Mouse (Mus musculus) hindbrain, embryonic 12.5 days (tissue): ENCODE data around the gene Gpr84. TPM values are rescaled to one million over a fixed set of nuclear protein-coding genes. Genes with fewer than 3 reads are reported as not detected.
A peak's percentile ranks its signal among the peaks of the same experiment; 100 is the strongest.

ENCODE experiments used
- ATAC-seq: fragments of 200-750 bp; cut with Nextera tagmentation; 2 replicates; pipeline ENCODE4 v1.8.0; 2017; ENCODE audit warnings: moderate TSS enrichment; ENCODE audit not compliant: low FRiP score
- H3K27ac ChIP-seq: fragments of 300-500 bp; sonication (generic); 2 replicates; pipeline ENCODE4 v1.5.1; 2016; ENCODE audit warnings: mild to moderate bottlenecking
- H3K27me3 ChIP-seq: fragments of 300-500 bp; sonication (generic); 2 replicates; pipeline ENCODE4 v1.6.1; 2016; ENCODE audit warnings: mild to moderate bottlenecking
- H3K36me3 ChIP-seq: fragments of 300-500 bp; sonication (generic); 2 replicates; pipeline ENCODE4 v1.6.1; 2016; ENCODE audit warnings: mild to moderate bottlenecking
- H3K4me1 ChIP-seq: fragments of 300-500 bp; sonication (generic); 2 replicates; pipeline ENCODE4 v1.6.1; 2016
- H3K4me2 ChIP-seq: fragments of 300-500 bp; sonication (generic); replicated peaks from 2 replicates; pipeline ENCODE4 v1.6.1; 2016; ENCODE audit warnings: mild to moderate bottlenecking
- H3K4me3 ChIP-seq: fragments of 300-500 bp; sonication (generic); 2 replicates; pipeline ENCODE4 v1.5.1; 2016; ENCODE audit warnings: mild to moderate bottlenecking
- H3K9ac ChIP-seq: fragments of 300-500 bp; sonication (generic); 2 replicates; pipeline ENCODE4 v1.6.1; 2016; ENCODE audit warnings: mild to moderate bottlenecking, moderate library complexity
- H3K9me3 ChIP-seq: fragments of 300-500 bp; sonication (generic); replicated peaks from 2 replicates; pipeline ENCODE4 v1.6.1; 2016; ENCODE audit warnings: mild to moderate bottlenecking
- WGBS: fragments of 180-500 bp; shearing (Covaris S2); methylation state at CpG from one replicate; pipeline ENCODE4 v1.1.7; 2016; 5-methylcytosine and 5-hydroxymethylcytosine counted together
- polyA plus RNA-seq: library from polyadenylated mRNA; unstranded; fragments of >200 nt; fragmentation: Nextera tagmentation; extraction: Ambion mirVana; gene quantifications from 2 replicates; pipeline ENCODE4 v1.2.1, GENCODE M21; 2016

The Gpr84 gene
- polyA plus RNA-seq, 1 experiment from 2014 or later = 0.36 TPM

DNA sequence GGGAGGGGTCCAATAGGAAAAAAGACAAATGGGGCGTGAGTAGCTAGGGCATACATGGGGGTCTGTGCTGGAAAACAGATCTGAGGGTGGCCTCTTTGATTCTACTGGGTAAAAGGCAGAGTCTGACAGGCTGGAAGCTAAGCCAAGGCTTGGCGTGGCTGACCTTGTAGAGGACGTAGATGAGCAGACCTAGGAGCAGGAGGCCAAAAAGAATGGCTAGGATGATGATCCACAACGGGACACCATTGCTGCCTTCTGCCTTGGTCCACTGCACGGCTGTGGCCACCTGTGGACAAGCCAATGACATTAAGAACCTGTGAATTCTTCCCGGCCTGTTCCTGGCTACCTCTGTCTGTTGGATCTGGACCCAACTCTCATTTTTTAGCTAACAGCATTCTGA, 35.4 kb upstream of the Gpr84 start:
- peaks cover 19% of the 10 kb centered on the region for H3K36me3 ChIP-seq
- H3K27me3 ChIP-seq = peaks cover 13% of the 10 kb centered on the region
- no peak overlapping the region for H3K9ac ChIP-seq
- no peak overlapping the region for H3K4me2 ChIP-seq
- no peak for ATAC-seq
- WGBS = 88% methylated on average over 6 of the region's 6 CpGs
- peaks cover 11% of the 10 kb centered on the region for H3K4me1 ChIP-seq
- no peak overlapping the region for H3K4me3 ChIP-seq
- H3K9me3 ChIP-seq = no peaks in the 10 kb centered on the region
- no peak overlapping the region for H3K27ac ChIP-seq

DNA sequence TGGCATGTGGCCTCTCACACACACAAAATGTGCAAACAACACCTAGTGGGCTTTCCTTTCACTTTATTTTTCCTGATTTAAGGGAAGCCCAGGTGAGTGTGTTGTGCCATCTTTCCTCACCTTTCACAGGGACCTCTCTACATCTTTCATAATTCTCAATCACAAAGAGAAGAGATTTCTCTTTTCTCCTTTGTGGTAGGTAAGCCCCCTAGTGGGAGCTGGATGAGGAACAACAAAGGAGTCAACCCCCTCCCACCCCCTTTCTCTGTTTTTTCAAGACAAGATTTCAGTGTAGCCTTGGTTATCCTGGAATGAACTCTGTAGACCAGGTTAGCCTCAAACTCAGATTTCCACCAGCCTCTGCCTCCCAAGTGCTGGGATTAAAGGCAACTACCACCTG, 33.1 kb upstream of the Gpr84 start:
- peaks cover 8% of the 10 kb centered on the region; the same call in 1 of the 2 replicates for H3K36me3 ChIP-seq
- H3K9ac ChIP-seq = no peak overlapping the region
- peaks cover 29% of the 10 kb centered on the region for H3K4me1 ChIP-seq
- no peak overlapping the region for H3K27ac ChIP-seq
- H3K4me2 ChIP-seq = no peak overlapping the region
- peaks cover 31% of the 10 kb centered on the region for H3K27me3 ChIP-seq
- no peaks in the 10 kb centered on the region for H3K9me3 ChIP-seq
- no peak for ATAC-seq
- no peak overlapping the region for H3K4me3 ChIP-seq

DNA sequence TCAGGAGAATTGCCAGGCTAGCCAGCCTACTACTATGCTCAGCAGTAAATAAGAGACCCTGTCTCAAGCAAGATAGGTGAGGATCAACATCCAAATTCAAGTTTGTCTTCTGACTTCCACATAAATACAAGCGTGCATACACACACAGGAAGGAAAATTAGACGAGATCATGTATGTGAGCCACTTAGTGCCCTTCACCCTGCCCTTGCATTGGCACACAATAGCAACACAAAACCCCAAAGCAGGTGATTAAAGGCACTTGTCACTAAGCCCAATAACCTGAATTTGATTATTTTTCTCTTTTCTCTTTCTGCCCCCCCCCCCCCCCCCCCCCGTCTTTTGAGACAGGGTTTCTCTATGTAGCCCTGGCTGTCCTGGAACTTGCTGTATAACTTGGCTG, 32.6 kb upstream of the Gpr84 start:
- H3K4me3 ChIP-seq = no peak overlapping the region
- peaks cover 37% of the 10 kb centered on the region for H3K27me3 ChIP-seq
- H3K4me1 ChIP-seq = peaks cover 29% of the 10 kb centered on the region
- H3K9me3 ChIP-seq = no peaks in the 10 kb centered on the region
- H3K36me3 ChIP-seq = peaks cover 7% of the 10 kb centered on the region; the same call in 1 of the 2 replicates
- WGBS = 76% methylated on average over 2 of the region's 3 CpGs
- H3K27ac ChIP-seq = no peak overlapping the region
- H3K9ac ChIP-seq = no peak overlapping the region
- no peak overlapping the region for H3K4me2 ChIP-seq
- ATAC-seq = no peak

DNA sequence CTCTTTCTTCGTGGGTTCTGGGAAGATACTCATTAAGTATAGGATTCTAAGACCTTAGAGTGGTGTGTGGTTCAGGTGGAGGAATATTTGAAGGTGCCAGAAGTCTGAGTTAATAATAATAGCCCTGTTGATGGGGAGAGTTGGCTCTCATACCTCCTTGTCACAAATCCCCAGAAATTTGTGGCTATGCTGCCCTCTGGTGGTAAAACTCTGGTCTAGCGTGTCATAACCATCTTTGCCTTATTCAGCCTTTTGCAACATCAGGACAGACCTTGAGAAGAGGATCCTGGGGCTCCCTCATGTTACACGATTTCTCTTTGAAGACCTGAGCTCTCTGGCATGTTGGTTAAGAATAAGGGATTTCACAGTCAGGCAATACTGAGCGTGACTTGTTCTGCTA, 32.0 kb upstream of the Gpr84 start:
- peaks cover 29% of the 10 kb centered on the region for H3K4me1 ChIP-seq
- no peak overlapping the region for H3K4me3 ChIP-seq
- no peak for ATAC-seq

DNA sequence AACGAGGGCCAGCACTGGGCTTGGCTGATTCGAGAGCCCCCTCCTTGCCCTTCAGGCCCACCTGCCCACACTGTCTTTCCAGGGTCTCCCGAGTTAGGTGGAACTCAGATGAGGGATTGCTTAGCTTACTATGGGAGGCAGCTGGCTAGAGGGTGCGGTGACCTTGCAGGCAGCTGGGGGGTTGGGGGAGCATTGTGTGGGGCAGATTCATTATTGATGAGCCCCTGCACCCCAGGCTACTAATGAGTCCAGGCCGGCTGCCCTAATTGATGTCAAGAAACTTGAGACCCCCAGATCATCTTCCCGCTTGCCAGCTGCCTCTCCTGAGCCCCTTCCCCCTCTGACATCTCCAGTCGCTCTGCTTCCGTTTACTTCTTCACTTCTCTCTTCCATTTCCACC, 31.1 kb upstream of the Gpr84 start:
- 27% methylated on average over 8 of the region's 8 CpGs for WGBS
- Histone ChIP-seq H3K4me2 (0 out of 2 replicates have a peak overlapping the region, but pooled peaks have one; percentile 2), H3K4me1 (peaks cover 32% of the 10 kb centered on the region), H3K4me3 (no peak overlapping the region), H3K27me3 (peaks cover 38% of the 10 kb centered on the region), H3K9ac (no peak overlapping the region), H3K9me3 (no peaks in the 10 kb centered on the region), H3K27ac (peak overlapping the region; percentile 3; the same call in 1 of the 2 replicates), H3K36me3 (peaks cover 7% of the 10 kb centered on the region; the same call in 1 of the 2 replicates)
- no peak for ATAC-seq

More for the DNA sequence above, 32.0 kb upstream of the Gpr84 start:
- peaks cover 38% of the 10 kb centered on the region for H3K27me3 ChIP-seq
- 18% methylated on average over 4 of the region's 4 CpGs for WGBS
- H3K4me2 ChIP-seq = no peak overlapping the region
- no peak overlapping the region for H3K9ac ChIP-seq
- no peak overlapping the region for H3K27ac ChIP-seq
- H3K9me3 ChIP-seq = no peaks in the 10 kb centered on the region
- peaks cover 7% of the 10 kb centered on the region; the same call in 1 of the 2 replicates for H3K36me3 ChIP-seq

DNA sequence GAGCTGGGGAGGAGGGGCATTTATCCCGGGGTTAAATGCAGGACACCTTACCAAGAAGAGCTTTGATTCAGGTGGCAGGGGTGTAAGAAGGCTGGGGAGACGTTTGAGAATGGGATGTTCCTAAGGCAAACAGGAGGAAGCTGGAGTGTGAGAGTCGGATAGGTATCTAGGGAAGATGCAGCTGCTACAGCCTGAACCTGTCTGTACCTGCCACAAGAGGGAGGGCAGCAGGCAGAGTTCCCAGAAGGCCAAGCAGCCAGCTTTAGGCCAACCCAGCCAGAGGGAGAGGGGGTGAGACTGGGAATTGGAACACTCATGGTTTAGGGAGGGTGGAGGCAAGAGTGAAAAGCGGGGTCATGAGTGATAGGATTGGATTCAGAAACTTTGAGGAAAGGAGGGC, 30.4 kb upstream of the Gpr84 start:
- Histone ChIP-seq H3K9ac (no peak overlapping the region), H3K27ac (no peak overlapping the region; the same call in 1 of the 2 replicates), H3K9me3 (no peaks in the 10 kb centered on the region), H3K36me3 (peaks cover 7% of the 10 kb centered on the region; the same call in 1 of the 2 replicates), H3K4me3 (peak overlapping the region; percentile 54), H3K27me3 (peaks cover 38% of the 10 kb centered on the region), H3K4me2 (peak overlapping the region; percentile 63), H3K4me1 (peaks cover 33% of the 10 kb centered on the region)
- ATAC-seq = no peak
- WGBS = 27% methylated on average over 4 of the region's 4 CpGs

DNA sequence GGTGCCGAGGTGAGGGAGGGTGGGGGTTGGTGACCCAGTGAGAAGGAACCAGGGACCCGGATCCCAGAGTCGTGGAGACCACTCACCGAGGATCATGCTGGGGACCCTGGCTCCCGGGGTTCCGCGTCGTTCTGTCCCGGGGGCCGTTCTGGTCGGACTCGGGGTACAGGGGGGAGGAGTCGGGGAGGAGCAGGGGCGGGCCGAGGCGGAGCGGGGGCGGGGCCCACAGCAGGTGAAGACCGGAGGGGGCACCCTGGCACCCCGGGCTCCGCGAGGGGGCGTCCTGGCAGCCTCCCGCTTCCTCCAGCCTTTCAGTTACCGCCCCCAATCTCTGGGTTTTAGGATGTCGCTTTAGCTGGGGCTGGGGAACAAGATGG, 29.5 kb upstream of the Gpr84 start, which contains the start of gene Zfp385a:
TSS of gene Zfp385a (minus strand) at position 133 of the 377 bp plus-strand sequence.
- ATAC-seq = peak; percentile 53
- peak within 1 kb of the TSS; percentile 19 for H3K27ac ChIP-seq

DNA sequence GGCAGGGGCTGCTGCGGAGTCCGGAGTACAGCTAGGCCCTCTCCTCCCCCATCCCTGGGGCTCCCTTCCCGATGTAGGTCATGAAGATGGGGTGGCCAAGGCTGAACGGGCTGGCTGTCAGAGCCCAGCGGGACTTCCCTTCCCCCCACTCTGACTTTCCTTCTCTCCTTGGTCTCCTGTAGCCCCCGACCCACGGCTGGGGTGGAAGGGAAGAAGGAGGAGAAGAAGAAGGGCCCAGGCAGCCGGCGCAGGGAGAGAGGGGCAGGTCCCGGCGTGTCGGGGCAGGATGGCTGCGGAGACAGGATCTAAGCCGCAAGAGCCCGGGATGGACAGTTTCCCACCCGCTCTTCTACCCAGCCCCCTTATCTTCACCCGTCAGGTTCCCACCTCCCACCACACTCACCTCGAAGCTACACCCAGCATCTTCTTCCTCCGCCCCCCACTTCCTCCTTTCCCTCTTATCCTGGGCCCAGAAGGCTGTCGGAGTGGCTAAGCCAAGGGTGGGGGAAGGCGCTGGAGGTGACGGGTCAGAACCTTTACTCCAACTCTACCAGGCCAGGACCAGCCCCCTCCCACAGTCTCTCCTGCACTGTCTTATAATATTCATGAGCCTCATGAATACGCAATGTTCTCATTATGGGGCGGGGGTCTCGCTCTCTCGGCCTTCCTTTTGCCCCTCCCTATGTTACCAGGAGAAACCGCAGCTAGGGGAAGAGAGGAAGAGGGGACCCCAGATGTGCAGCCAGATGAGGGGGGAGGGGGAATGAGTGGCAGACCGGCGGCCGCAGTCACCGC, 29.0 kb upstream of the Gpr84 start:
- H3K9ac ChIP-seq = peak overlapping the region; percentile 63
- H3K36me3 ChIP-seq = peaks cover 4% of the 10 kb centered on the region; the same call in 1 of the 2 replicates
- H3K4me1 ChIP-seq = peaks cover 44% of the 10 kb centered on the region
- H3K27me3 ChIP-seq = peaks cover 38% of the 10 kb centered on the region
- ATAC-seq = peak; percentile 40
- H3K27ac ChIP-seq = peak overlapping the region; percentile 19; the same call in 1 of the 2 replicates
- H3K9me3 ChIP-seq = no peaks in the 10 kb centered on the region
- H3K4me2 ChIP-seq = peak overlapping the region; percentile 63
- WGBS = 4% methylated on average over 28 of the region's 31 CpGs
- H3K4me3 ChIP-seq = peak overlapping the region; percentile 54

More for the DNA sequence above, 29.5 kb upstream of the Gpr84 start, which contains the start of gene Zfp385a:
- H3K4me2 ChIP-seq = peak within 1 kb of the TSS; percentile 63
- H3K27me3 ChIP-seq = peaks cover 38% of the 10 kb centered on the region
- H3K9me3 ChIP-seq = no peaks in the 10 kb centered on the region
- peak within 1 kb of the TSS; percentile 63 for H3K9ac ChIP-seq
- peak within 1 kb of the TSS; percentile 54 for H3K4me3 ChIP-seq
- under 1% methylated on average over 25 of the region's 26 CpGs for WGBS
- H3K36me3 ChIP-seq = peaks cover 7% of the 10 kb centered on the region; the same call in 1 of the 2 replicates
- peaks cover 39% of the 10 kb centered on the region for H3K4me1 ChIP-seq

DNA sequence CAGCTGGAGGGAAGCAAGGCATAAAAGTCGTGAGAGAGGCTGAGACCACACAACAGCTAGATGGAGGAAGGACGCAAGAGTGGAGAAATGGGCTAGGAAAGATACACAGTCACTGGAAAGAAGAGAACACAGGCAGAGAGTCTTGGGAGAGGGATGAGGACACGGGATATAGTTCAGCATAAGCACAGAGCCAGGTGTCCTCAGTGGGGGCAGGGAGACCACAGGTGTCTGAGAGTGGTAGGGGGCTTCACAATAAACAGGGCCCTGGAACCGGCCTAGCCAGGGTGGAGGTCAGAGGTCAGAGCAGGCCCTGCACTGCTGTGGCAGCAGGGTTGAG, 28.4 kb upstream of the Gpr84 start:
- Histone ChIP-seq H3K36me3 (no peaks in the 10 kb centered on the region), H3K9me3 (no peaks in the 10 kb centered on the region), H3K4me2 (peak overlapping the region; percentile 63), H3K27ac (no peak overlapping the region), H3K4me1 (peaks cover 50% of the 10 kb centered on the region), H3K27me3 (peaks cover 38% of the 10 kb centered on the region), H3K4me3 (peak overlapping the region; percentile 54), H3K9ac (no peak overlapping the region)
- WGBS = 42% methylated on average over 4 of the region's 4 CpGs
- no peak for ATAC-seq

DNA sequence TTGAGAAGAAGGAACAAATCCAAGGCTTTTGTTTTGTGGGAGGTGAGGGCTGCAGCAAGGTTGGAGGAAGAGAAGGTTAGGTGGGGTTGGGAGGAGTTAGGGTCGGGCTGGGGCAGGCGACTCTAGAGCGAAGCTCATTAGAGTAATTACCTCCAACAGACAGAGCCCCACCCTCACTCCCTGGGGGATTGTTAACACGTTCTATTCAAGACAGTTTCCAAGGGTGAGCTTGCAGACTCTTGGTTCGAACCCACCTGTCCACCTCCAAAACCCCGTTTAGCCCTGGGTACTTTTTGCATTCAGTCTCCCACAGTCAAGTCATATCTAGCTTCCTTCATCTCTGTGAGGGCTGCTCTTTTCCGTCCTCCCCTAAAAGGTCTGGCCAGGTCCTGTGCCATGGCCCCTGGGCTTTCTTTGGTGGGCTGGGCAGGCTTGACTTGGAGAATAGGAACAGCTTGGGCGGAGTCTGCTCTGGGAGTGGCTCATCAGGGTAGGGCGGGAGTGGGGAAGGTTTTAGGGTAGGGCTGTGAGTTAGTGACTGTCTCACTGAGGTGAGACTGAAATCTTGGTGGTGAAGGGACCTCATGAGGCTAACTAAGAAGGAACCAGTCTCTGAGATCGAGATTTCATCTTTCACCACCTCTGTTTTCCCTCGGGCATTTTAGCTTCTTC, 26.7 kb upstream of the Gpr84 start:
- Histone ChIP-seq H3K27me3 (peaks cover 38% of the 10 kb centered on the region), H3K9ac (no peak overlapping the region), H3K4me1 (peaks cover 57% of the 10 kb centered on the region), H3K4me3 (no peak overlapping the region), H3K9me3 (no peaks in the 10 kb centered on the region), H3K36me3 (no peaks in the 10 kb centered on the region), H3K27ac (no peak overlapping the region), H3K4me2 (no peak overlapping the region)
- WGBS = 25% methylated on average over 11 of the region's 11 CpGs
- ATAC-seq = no peak

DNA sequence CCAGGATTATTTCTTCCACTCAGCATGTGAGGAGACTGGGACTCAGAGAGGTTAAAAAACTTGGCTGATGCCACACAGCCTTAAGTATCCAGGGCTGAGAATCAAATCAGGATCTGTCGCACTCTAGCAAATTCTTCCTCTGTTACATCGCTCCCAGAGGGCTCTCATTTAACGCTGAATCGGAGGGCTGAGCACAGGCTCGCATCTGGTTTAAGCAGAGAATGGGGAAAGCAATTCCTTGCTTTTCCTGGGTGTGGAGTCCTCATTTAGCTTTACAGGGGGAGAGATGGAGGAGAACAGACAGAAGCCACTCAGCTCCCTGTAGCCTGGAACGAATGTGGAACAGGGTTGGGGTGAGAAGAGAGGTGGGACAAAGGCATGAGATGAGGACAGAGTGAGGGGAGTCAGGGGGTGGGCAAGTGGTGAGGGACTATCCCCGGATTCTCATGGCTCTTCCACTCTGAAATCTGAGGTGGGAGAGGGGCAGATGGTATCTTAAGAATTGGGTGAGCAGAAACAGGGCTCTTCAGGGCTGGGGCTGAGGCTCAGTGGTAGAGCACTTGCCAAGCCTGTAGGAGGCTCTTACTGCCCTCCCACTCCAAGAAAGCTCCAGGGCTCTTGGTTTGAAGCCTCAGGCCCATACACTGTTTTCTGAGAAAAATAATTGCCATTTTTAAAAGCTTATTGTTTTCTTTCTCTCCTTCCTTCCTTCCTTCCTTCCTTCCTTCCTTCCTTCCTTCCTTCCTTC, 25.2 kb upstream of the Gpr84 start:
- 27% methylated on average over 7 of the region's 7 CpGs for WGBS
- no peaks in the 10 kb centered on the region for H3K36me3 ChIP-seq
- peaks cover 24% of the 10 kb centered on the region for H3K27me3 ChIP-seq
- no peak overlapping the region for H3K4me2 ChIP-seq
- no peak overlapping the region for H3K27ac ChIP-seq
- H3K9ac ChIP-seq = no peak overlapping the region
- ATAC-seq = no peak
- H3K4me1 ChIP-seq = peaks cover 45% of the 10 kb centered on the region
- no peaks in the 10 kb centered on the region for H3K9me3 ChIP-seq
- H3K4me3 ChIP-seq = no peak overlapping the region

DNA sequence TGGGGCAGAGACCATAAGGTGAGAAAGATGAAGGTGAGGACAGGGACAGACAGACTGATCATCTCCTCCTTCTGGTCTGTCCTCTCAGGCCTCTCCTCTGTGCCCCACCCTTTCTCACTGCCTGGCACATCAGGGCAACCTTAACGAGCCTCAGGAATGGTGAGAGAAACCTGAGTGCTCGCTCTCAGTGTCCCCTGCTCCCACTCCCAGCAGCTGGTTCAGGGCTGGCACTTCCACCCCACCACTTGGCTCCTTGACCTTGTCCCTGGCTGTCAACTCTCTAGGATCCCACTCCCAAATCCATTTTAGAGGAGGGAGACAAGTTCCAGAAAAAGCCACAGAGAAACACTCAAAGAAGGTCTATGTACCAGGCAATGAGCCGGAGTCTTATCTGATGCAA, 24.6 kb upstream of the Gpr84 start:
- H3K4me3 ChIP-seq = no peak overlapping the region
- no peak for ATAC-seq
- H3K9me3 ChIP-seq = no peaks in the 10 kb centered on the region
- no peak overlapping the region for H3K9ac ChIP-seq
- peaks cover 19% of the 10 kb centered on the region for H3K27me3 ChIP-seq
- no peaks in the 10 kb centered on the region for H3K36me3 ChIP-seq
- WGBS = 62% methylated on average over 3 of the region's 3 CpGs
- H3K4me2 ChIP-seq = no peak overlapping the region
- no peak overlapping the region for H3K27ac ChIP-seq
- peaks cover 39% of the 10 kb centered on the region for H3K4me1 ChIP-seq
